Mouse (Mus musculus) heart, adult 9 months (tissue): ENCODE measurements around the gene Sdc3.

Experiments used
- DNase-seq, 2 experiments: peaks; one replicate each; pipeline ENCODE4 v3.0.0; 2022; ENCODE audit warnings: low spot score in 2 of 2

The Sdc3 gene

DNA sequence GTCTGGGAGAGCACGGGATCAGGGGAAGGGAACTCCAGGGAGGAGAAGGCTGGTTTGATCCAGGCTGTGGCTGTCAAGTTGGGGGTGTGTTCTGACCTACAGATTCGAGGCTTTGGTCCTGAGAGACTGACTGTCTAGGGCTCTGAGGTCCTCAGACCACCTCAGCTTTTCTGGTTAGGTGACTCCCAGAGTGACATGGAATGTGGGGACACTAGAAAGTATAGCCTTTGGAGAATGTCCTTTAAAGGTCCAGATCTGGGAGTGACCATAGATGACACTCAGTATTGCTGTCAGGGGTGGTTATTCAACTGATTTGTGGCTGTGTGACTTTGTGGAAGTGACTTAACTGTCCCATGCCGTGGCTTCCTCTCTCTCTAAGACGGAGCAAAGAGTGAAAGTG lies 2.4 kb downstream of the Sdc3 start:
- DNase-seq = no peak

DNA sequence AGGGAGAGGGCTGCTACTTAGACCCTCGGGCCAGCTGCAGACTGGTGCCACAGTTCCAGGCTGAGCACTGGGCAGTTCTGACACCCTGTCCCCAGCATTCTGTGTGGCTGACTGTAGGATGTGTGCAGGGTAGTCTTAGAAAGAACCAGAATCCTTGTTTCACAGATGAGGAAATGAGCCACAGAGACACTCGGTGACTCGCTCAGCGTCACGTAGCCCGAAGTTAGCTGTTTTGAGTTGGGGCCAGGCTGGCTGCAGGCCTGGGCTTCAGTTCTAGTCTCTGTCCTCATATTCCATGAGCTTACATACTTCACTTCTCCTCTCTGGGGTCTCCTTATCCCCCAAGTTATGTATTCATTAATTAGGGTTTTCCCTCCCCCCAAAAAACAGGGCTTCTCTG lies 3.6 kb downstream of the Sdc3 start:
- no peak for DNase-seq

DNA sequence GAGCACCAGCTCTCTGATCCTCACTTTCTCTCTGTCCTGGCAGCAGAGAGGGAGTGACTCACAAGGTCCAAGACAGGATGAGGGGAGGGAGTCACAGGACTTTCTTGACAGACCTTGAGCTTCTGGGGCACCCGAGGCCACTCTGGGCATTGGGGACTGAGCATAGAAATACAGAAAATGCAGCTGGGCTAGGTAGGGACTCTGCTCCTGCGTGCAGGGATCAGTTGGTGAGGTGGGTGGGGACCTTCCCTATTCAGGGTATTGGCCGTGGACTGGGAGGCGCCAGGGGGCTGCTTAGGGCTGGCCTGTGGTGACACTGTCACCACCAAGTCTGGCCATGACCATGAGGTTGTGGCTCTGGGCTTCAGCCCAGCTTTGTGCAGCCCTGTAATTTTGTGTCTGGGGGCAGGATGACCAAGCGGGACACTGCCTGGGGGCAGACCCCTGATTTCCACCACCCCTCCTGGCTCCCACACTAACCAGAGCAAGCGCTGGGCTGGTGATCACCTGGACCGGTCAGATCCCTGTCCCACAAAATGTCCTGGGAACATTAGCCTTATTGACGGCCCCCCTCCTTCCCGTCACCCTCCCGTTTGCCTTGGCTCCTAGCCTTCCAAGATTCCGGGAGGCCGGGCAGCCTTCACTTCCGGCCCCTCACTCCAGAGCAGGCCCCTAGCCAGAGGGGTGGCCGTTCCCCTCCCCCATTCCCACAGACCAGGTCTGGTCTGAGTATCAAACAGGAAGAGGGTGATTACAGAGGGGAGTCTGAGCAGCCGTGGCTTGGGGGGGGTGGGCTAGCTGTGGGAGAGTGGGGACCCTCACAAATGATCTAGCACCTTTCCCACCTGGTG lies 5.1 kb downstream of the Sdc3 start:
- DNase-seq = peak; percentile 66 to 75

DNA sequence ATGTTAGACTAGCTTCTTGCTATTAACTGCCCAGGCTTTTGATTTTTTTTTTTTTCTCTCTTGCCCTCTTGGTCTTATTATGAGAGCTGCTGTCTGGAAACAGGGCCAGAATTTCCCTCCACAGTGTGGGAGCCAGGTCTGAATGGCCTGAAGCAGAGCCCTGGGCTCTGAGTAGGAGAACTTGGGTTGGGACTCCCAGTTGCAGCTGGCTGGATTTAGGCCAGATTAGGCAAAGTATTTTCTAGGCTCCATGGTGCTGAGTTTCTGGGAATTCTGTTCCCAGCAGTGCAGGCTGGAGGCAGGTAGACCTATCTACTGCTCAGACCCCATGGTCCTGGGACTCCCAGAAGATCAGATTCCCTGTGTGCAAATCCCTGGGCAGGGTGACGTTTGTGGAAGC lies 6.1 kb downstream of the Sdc3 start:
- peak in 1 of 2 experiments; percentile 60 for DNase-seq

DNA sequence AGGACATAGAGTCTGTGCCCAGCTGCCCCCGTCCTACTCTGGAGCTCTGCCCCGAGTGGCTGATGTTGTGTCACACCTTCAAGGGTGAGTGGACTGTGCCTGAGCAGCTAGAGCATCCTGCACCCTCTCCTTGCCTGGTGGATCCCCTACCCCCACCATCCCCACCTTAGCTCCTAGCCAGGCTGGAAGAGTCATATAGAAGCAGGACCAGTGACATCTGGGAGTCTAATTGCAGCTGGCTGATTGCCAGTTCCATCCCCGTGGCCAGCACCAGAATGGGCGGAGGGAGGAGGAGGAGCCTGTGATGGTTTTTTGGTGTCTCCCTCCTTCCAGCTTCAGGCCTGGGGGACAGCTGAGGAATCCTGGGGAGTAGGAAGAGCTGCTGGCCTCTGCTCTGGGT lies 6.8 kb downstream of the Sdc3 start:
- peak in 1 of 2 experiments; percentile 52 for DNase-seq

DNA sequence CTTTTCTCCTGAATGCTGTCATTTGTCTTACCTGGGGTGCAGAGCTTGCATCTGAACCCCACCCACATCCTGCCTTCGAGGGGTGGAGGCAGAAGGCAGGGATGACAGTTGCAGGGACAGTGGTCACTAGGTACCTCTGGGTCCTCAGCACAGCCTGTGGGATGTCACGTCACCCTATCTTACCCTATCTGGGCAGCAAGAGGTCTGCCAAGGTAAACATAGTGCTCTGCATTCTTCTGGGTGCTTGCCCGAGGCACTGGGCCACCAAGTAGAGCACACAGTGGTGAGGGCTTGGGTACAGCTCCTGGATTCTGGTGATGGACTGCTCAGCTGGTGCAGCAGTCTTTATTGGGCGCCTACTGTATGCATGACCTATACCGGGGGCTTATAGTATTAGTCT lies 7.2 kb downstream of the Sdc3 start:
- DNase-seq = no peak

DNA sequence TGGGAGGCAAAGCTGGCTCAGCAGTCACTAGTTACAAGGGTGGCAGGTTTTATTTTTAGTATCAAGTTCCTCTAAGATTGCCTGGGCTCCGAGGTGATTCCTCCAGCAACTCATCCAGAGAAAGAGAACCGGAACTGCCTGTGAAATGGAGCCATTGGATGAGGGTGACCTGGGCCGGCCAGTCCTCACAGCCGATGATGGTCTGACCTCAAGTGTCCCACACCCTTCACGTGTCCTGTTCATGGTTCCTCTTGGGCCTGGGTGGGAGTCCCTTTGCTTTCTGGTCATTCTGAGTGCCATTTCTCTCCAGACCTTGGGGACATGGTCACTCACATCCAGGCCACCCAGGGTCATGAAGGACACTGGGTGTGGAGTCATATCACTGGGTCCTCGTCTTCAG lies 7.8 kb downstream of the Sdc3 start:
- no peak for DNase-seq

DNA sequence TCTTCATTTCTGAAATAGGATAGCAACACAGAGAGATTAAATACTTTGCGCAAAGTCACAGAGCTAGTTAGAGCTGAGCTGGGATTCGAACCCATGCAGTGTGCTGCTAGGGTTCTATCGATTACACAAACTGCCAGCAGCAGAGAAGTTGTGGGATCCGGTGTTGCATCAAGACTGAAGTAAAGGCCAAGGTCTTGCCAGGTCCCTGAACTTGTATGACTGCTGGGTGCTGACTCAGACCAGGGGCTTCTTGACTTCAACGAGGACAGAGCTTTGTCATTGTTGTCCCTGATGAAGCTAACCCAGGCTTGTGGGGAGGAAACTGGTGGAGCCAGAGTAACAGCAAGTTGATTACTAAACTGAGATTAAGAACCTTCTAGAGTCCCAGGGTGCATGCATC lies 8.9 kb downstream of the Sdc3 start:
- no peak for DNase-seq

DNA sequence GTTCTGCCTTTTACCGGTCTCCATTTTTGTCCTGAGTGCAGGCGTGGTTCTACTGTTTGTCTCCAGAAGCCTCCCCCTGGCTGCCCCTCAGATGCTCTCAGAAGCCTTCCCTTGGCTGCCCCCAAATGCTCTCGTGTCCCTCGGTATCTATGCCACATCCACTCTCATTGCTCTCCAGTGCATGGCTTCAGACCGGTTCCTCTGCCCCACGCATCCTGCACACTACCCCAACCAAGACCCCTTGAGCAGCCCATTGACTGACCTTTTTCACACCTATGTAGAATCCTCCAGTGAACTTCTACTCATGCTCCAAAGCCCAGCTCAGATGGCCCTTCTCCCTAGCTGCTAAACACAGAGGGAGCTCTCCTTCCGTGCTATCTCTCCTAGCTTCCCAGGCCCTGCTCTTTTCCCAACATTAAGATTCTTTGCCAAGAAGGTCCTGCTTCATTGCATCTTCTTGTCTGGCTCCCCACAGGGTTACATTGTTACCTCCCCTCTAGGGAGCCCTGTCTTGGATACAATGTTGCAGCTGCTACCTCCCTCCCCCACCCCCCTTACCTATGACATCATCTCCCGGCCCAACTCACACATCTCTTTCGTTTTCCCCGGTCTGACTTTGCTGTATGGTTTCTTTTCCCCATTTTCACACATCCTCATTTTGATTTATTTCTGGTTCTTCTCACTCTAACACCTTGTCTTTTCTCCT lies 9.4 kb downstream of the Sdc3 start:
- DNase-seq = peak; percentile 61 to 70

DNA sequence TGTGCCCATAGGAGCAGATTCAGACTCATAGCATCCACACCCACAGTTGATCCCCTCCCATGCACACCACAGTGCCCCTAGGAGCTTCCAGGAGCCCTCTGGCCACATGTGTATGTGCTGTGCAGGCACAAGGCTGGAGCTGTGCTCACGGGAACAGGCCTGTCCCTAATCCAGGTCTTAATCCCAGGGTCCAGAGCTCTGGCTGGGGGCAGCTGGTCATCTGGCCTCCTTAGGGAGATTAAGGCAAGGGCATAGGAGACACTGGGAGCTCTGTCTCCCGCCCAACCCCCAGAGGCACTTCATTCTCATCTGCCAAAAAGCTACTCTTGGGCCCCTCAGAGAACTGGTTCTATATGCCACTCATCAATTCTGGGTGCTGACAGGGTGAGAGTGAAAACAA lies 11.3 kb downstream of the Sdc3 start:
- DNase-seq = no peak

DNA sequence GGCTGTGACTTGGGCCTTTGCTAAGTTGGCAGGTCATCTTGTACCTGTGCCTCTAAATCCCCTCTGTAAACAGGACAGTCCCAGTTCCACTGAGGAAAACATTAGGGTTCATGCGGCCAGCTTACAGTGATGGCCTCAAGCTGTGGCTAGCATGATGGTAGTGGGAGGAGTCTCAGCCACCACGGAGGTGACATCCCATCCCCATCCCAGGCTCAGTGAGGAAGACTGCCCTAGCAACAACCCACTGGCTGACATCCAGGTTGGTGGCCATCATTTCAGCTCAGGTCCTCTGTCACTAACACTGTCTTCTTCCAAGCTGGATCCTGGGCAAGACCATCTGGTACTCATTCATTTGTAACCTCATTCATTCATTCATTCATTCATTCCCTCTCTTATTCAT lies 12.0 kb downstream of the Sdc3 start:
- DNase-seq = no peak

DNA sequence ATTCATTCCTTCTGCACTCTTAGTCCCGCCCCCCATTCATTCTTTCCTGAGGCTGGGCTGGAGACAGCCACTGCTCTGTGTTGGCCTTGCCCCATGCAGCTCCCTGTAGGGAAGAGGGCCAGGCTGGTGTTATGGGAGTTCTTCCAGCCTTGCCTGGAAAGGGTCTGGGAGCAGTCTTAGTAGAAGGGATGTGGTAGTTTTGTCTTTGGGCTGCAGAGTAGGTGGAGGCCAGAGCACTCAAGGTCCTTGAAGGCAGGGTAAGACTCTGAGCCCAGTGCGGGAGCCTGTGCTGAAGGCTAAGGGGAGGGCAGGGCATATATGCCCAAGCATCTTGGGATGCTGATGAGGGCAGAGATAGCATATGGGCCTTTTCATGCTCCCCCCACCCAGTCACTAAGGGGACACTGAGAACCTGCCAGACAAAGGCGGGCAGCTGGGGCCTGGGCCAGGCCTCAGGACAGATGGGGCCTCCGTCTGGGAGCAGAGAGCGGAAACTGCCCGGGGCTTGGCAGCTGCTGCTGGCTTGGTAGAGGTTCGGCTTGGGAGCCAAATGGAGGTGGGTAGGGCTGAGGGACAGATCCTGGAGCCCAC lies 12.5 kb downstream of the Sdc3 start:
- peak in 1 of 2 experiments; percentile 49 for DNase-seq

DNA sequence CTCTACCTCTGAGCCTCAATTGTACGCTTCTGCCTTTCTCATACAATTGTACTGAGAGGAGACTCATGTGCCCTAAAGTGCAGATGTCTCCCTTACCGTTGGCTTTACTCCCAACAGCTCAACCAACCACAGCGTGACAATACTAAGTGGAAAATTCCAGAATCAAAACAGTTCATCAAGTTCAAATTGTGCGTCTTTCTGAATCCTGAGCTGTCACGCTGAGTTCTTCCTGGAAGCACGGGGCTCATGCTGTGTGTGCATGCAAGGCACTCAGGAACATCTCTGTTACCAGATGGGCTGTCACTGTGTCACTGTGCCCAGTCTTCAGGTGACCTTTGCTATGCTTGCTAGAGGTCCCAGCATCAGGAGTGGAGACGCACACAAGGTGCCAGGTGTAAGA lies 13.4 kb downstream of the Sdc3 start:
- DNase-seq = no peak

DNA sequence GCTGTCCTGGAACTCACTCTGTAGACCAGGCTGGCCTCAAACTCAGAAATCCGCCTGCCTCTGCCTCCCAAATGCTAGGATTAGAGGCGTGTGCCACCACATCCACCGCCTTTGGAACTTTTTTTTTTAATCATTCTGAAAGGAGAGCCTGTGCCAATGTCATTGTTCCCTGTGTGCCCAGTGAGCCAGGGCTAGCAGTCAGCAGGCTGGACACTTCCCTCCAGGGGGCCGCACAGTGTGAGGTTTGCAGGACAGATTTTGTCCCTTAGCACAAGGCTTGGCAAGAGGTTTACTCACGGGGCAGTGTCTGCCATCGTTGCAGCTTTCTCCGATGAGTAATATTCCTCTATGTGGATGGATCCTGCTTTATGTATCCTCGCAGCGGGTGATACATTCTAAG lies 14.4 kb downstream of the Sdc3 start:
- no peak for DNase-seq

DNA sequence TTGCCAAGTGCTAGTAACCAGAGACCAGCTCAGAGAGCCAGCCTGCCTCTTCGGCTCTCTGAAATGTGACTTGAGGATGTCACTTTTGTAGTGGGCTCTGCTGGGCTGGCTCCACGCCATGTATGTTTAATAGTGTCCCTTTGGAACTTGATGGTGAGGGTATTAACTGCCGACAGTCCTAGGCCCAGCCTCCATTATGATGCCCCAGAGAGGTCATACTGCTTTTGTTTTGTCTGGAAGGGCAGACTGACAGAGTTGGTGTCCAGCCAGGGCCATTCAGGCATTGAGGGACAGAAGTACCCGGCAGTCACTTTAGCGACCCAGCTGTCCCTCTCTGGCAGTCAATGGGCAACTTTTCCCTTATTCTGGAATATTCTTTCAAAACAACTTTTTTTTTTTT lies 17.4 kb downstream of the Sdc3 start:
- DNase-seq = no peak

DNA sequence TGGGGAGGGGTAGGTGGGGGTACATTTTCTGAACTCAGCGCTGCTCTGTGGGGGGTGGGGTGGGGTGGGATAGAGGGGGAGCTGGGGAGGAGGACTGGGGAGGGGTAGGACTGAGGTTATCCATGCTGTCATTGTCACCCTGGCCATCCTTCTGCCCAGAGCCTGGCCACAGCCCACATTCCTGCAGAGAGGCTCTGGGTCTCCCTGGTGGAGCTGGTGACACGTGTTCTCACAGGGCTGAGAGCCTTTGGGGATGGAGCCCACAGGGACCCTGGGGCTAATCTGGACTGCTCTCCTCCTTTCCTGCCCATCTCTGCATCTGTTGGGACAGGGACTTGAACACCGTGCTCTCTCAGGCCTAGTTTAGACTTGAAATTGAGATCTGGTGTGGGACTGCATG lies 18.5 kb downstream of the Sdc3 start:
- DNase-seq = no peak

DNA sequence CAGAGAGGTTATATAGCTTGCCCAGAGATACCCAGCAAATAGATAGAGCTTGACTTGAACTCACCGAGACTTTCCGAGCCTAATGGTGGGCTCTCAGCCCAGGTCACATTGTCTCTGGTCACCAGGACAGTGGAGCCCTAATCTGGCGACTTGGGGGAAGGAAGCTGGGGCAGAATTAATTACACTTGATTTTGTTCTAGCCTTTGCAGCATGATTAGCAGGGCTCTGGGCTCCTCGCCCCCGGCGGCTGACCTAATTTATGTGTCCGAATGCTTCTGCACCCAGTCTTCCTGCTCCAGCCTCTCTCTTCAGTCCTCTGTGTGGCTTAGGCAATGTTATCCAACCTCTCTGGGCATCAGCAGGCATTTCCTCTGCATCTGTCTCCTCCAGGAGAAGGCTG lies 19.0 kb downstream of the Sdc3 start:
- no peak for DNase-seq

DNA sequence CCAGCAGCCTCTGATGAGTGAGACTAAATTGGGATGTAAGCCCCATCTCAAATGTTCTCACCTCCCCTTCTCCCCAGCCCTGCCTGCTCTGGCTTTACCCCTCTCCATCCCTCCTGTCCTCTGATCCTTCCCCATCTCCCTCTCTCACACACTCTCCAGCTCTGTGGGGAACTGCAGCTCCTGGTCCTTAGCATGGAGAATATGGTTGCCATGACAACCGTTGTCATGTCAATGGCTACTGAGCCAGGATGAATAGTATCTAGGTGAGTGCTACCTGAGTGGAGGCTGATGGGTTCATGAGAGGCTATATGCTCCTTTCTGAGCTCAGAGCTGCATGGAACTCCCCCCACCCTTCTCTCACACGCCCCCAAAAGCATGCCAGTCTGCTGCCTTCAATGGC lies 21.6 kb downstream of the Sdc3 start:
- no peak for DNase-seq

DNA sequence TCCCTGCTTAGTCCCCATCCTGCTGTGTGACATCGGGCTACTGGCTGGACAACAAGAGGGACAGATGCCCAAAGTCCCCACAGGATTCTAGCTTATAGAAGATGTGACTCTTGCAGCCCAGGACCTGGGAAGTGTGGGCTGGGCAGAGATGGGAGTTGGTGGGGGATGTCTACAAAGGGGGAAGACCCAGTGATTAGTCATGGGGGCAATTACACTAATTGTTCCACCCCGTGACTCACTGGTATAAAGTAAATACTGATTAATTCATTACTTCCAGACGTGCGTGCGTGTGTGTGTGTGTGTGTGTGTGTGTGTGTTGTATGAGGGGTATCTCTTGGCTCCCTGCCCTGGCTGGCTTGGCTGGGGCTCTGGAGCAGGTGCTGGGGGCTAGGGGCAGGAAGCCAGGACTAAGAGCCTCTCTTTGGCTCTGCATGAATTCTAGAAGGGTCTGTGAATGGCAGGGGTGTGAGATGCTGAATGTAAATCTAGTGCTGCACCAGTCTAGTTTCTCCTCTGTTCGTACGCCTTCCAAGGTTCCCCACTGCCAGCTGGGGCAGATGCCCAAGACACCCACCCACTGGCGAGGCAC lies 22.5 kb downstream of the Sdc3 start:
- DNase-seq = no peak

DNA sequence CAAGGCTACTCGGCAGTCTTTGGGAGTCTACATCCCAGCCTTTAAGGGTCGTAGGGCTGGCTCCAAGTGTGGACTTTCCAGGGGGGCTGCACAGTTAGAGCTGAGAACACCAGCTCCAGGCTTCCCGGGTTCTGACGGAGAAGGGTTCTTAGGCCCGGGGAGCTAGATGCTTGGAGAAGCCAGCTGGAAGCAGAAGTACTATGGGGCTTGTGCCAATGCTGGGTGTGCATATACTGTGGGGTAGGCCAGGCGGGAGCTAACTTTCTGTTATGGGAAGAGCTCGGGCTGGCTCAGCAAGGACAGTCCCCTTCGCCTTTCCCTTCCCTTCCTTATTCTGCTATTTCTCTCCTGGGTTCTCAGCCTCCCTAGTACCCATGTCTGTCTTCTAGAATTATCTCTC lies 23.5 kb downstream of the Sdc3 start:
- DNase-seq = no peak

DNA sequence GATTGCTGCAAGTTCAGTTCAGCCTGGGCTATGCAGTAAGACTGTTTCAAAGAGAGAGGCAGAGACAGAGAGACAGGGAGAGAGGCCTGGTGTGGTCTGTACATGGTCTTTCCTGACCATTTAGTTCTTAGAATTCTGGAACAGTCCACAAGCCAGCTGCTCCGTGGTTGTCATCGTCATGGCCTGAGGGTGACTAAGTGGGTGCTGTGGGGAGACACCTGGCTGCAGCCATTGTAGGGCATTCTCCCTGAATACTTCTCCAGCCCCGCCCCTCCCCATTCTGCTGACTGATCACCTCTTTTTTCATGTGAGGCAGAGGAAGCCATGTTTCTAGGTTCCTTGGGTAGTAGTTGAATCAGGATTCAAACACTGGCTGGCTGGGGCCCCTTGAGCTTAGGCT lies 27.5 kb downstream of the Sdc3 start:
- DNase-seq = no peak

DNA sequence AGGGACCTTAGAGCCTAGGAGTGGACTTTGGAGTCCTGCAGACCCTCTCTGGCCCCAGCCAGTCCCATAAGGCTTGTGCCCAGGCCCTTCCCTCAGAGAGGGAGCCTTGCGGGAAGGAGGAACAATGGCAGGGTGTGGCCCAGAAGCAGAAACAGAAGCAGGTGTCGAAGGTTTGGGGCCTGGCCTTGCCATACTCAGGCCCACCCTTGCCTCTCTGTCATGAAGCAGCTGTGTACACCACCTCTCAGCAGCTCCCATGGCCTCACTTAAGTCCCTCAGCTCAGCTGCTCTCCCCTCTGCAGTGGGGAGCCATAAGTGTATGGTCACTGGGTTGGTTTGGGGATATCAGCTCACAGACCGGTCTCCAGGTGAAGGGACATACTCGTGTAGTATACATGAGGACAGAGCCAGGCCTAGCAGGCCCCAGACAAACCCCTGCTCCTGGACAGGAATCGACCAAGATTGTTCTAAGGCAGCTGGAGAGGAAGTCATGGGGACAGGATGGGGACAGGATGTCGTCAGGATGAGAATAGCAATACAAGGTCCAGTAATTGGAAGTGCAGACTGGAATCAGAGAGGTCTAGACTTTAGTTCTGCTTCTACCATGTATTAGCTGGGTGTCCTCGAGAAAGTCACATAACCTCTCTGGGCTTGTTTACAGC lies 28.4 kb downstream of the Sdc3 start:
- peak; percentile 48 to 76 for DNase-seq
